Mouse (Mus musculus) embryonic facial prominence, embryonic 14.5 days (tissue): ENCODE results near the gene Ppm1l. TPM values are rescaled to one million over a fixed set of nuclear protein-coding genes. Genes with fewer than 3 reads are reported as not detected.

ENCODE experiments used
- ATAC-seq: fragments of 200-750 bp; cut with Nextera tagmentation; 2 replicates; pipeline ENCODE4 v1.8.0; 2017; ENCODE audit warnings: low read depth, moderate number of reproducible peaks, moderate TSS enrichment
- DNase-seq: peaks from one replicate; pipeline ENCODE4 v3.0.0-alpha.2; 2015; ENCODE audit warnings: low spot score
- H3K27ac ChIP-seq: fragments of 300-500 bp; sonication (generic); replicated peaks from 2 replicates; pipeline ENCODE4 v1.5.1; 2014; ENCODE audit warnings: low read depth, mild to moderate bottlenecking, low read length, moderate library complexity
- H3K27me3 ChIP-seq: fragments of 300-500 bp; sonication (generic); replicated peaks from 2 replicates; pipeline ENCODE4 v1.6.1; 2014; ENCODE audit warnings: low read length; ENCODE audit not compliant: control insufficient read depth, insufficient read depth
- H3K36me3 ChIP-seq: fragments of 300-500 bp; sonication (generic); 2 replicates; pipeline ENCODE4 v1.6.1; 2014; ENCODE audit warnings: low read length, mixed read lengths; ENCODE audit not compliant: control insufficient read depth, insufficient read depth
- H3K4me1 ChIP-seq: fragments of 300-500 bp; sonication (generic); 2 replicates; pipeline ENCODE4 v1.6.1; 2014; ENCODE audit warnings: antibody characterized with exemption, low read length; ENCODE audit not compliant: control insufficient read depth, insufficient read depth
- H3K4me2 ChIP-seq: fragments of 300-500 bp; sonication (generic); 2 replicates; pipeline ENCODE4 v1.6.1; 2014; ENCODE audit warnings: low read depth, mild to moderate bottlenecking, low read length, moderate library complexity, mixed read lengths
- H3K4me3 ChIP-seq: fragments of 300-500 bp; sonication (generic); 2 replicates; pipeline ENCODE4 v1.5.1; 2014; ENCODE audit warnings: low read depth, mild to moderate bottlenecking, low read length
- H3K9ac ChIP-seq: fragments of 300-500 bp; sonication (generic); 2 replicates; pipeline ENCODE4 v1.6.1; 2014; ENCODE audit warnings: low read depth, mild to moderate bottlenecking, low read length, moderate library complexity, mixed read lengths
- H3K9me3 ChIP-seq: fragments of 300-500 bp; sonication (generic); 2 replicates; pipeline ENCODE4 v1.6.1; 2016; ENCODE audit warnings: low read length; ENCODE audit not compliant: control insufficient read depth
- WGBS: fragments of 180-500 bp; shearing (Covaris S2); extraction: QIAGEN DNeasy Blood & Tissue Kit; methylation state at CpG from one replicate; pipeline ENCODE4 v1.1.7; 2014; 5-methylcytosine and 5-hydroxymethylcytosine counted together
- polyA plus RNA-seq: library from polyadenylated mRNA; unstranded; fragments of >200 nt; fragmentation: Nextera tagmentation; extraction: Ambion mirVana; gene quantifications from 2 replicates; pipeline ENCODE4 v1.2.1, GENCODE M21; 2014

Gene Ppm1l
- polyA plus RNA-seq, 1 experiment from 2014 or later = 10.9 TPM

GRCm38 (mm10) chr3:69511881-69512280 lies 195.2 kb downstream of the Ppm1l start:
- no peak overlapping the region for H3K9ac ChIP-seq
- no peaks in the 10 kb centered on the region for H3K27me3 ChIP-seq
- no peaks in the 10 kb centered on the region for H3K9me3 ChIP-seq
- DNase-seq = no peak
- no peaks in the 10 kb centered on the region for H3K36me3 ChIP-seq
- 39% methylated on average over 7 of the region's 7 CpGs for WGBS
- H3K4me1 ChIP-seq = no peaks in the 10 kb centered on the region
- H3K27ac ChIP-seq = no peak overlapping the region
- no peak overlapping the region for H3K4me2 ChIP-seq
- H3K4me3 ChIP-seq = no peak overlapping the region
- ATAC-seq = no peak

GRCm38 (mm10) chr3:69512402-69512801 lies 195.7 kb downstream of the Ppm1l start:
- DNase-seq = no peak

GRCm38 (mm10) chr3:69515730-69516350 lies 199.2 kb downstream of the Ppm1l start:
- H3K4me2 ChIP-seq = no peak overlapping the region
- WGBS = 61% methylated on average over 13 of the region's 13 CpGs
- H3K36me3 ChIP-seq = no peaks in the 10 kb centered on the region
- peaks cover 9% of the 10 kb centered on the region for H3K4me1 ChIP-seq
- no peaks in the 10 kb centered on the region for H3K27me3 ChIP-seq
- peak; percentile 50; the same call in 1 of the 2 replicates for ATAC-seq
- H3K9ac ChIP-seq = no peak overlapping the region
- H3K9me3 ChIP-seq = no peaks in the 10 kb centered on the region
- DNase-seq = peak; percentile 36
- H3K27ac ChIP-seq = no peak overlapping the region
- H3K4me3 ChIP-seq = no peak overlapping the region

More at GRCm38 (mm10) chr3:69512402-69512801, 195.7 kb downstream of the Ppm1l start:
- Histone ChIP-seq H3K27me3 (no peaks in the 10 kb centered on the region), H3K27ac (no peak overlapping the region), H3K4me2 (no peak overlapping the region), H3K9ac (no peak overlapping the region), H3K36me3 (no peaks in the 10 kb centered on the region), H3K4me3 (no peak overlapping the region), H3K9me3 (no peaks in the 10 kb centered on the region), H3K4me1 (no peaks in the 10 kb centered on the region)
- no peak for ATAC-seq
- WGBS = 54% methylated on average over 7 of the region's 7 CpGs

- H3K27me3 ChIP-seq = no peaks in the 10 kb centered on the region
- peaks cover 9% of the 10 kb centered on the region for H3K4me1 ChIP-seq
- H3K4me3 ChIP-seq = no peak overlapping the region
- no peaks in the 10 kb centered on the region for H3K36me3 ChIP-seq
- no peak overlapping the region for H3K9ac ChIP-seq
- H3K4me2 ChIP-seq = no peak overlapping the region
- ATAC-seq = no peak
- no peak for DNase-seq
- no peak overlapping the region for H3K27ac ChIP-seq
- H3K9me3 ChIP-seq = no peaks in the 10 kb centered on the region
- WGBS = 77% methylated on average over 9 of the region's 9 CpGs
Measured at GRCm38 (mm10) chr3:69519188-69519587, 202.5 kb downstream of the Ppm1l start.

GRCm38 (mm10) chr3:69519789-69520558 lies 203.3 kb downstream of the Ppm1l start:
- Histone ChIP-seq H3K4me3 (no peak overlapping the region), H3K4me2 (no peak overlapping the region), H3K9me3 (no peaks in the 10 kb centered on the region), H3K27ac (0 out of 2 replicates have a peak overlapping the region, but pooled peaks have one; percentile 3), H3K9ac (no peak overlapping the region), H3K36me3 (no peaks in the 10 kb centered on the region), H3K27me3 (no peaks in the 10 kb centered on the region), H3K4me1 (peaks cover 9% of the 10 kb centered on the region)
- WGBS = 58% methylated on average over 21 of the region's 21 CpGs
- peak; percentile 71 for ATAC-seq
- peak; percentile 76 for DNase-seq

- WGBS = 90% methylated on average over 3 of the region's 3 CpGs
- DNase-seq (no peak), ATAC-seq (no peak)
Measured at GRCm38 (mm10) chr3:69522270-69522669, 205.6 kb downstream of the Ppm1l start.

GRCm38 (mm10) chr3:69524356-69525071 lies 207.9 kb downstream of the Ppm1l start:
- Histone ChIP-seq H3K9me3 (no peaks in the 10 kb centered on the region), H3K9ac (no peak overlapping the region), H3K27ac (no peak overlapping the region), H3K4me2 (no peak overlapping the region), H3K27me3 (no peaks in the 10 kb centered on the region), H3K4me3 (no peak overlapping the region), H3K36me3 (no peaks in the 10 kb centered on the region), H3K4me1 (peaks cover 9% of the 10 kb centered on the region)
- ATAC-seq (no peak), DNase-seq (no peak)
- WGBS = 70% methylated on average over 8 of the region's 8 CpGs

More at GRCm38 (mm10) chr3:69522270-69522669, 205.6 kb downstream of the Ppm1l start:
- no peak overlapping the region for H3K9ac ChIP-seq
- no peaks in the 10 kb centered on the region for H3K9me3 ChIP-seq
- H3K27ac ChIP-seq = no peak overlapping the region
- H3K4me3 ChIP-seq = no peak overlapping the region
- H3K4me1 ChIP-seq = peaks cover 9% of the 10 kb centered on the region
- no peaks in the 10 kb centered on the region for H3K27me3 ChIP-seq
- no peaks in the 10 kb centered on the region for H3K36me3 ChIP-seq
- H3K4me2 ChIP-seq = no peak overlapping the region

DNA sequence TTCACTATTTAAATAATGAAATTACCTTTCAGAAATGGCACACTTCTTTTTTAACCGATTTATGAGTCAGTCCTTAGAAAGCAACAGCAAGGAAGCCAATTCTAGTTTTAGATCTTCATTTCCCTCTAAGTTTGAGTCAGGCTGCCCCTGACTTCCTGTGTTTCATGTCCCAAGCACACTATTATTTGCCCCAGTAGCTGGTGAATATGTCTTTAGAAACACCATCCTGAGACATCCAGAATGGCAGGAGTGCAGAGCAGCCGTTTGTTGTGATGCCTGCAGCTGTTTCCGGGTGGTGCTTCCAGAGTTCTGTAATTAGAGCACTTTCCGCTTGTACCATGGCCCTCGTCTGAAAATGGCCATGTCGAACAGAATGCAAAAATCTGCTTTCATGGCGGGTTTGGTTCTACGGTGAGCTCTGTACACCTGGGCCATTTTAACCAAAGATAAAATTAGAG lies 208.4 kb downstream of the Ppm1l start:
- ATAC-seq (no peak), DNase-seq (peak; percentile 72)
- Histone ChIP-seq H3K36me3 (no peaks in the 10 kb centered on the region), H3K9ac (no peak overlapping the region), H3K4me3 (no peak overlapping the region), H3K9me3 (no peaks in the 10 kb centered on the region), H3K27ac (no peak overlapping the region), H3K27me3 (no peaks in the 10 kb centered on the region), H3K4me2 (no peak overlapping the region), H3K4me1 (peaks cover 5% of the 10 kb centered on the region)
- WGBS = 39% methylated on average over 8 of the region's 8 CpGs
